Mouse (Mus musculus): Measurements from ENCODE around the gene Lrp8. TPM values are rescaled to one million over a fixed set of nuclear protein-coding genes. Genes with fewer than 3 reads are reported as not detected.
A peak's percentile ranks its signal among the peaks of the same experiment; 100 is the strongest.

The Lrp8 gene
- polyA plus RNA-seq, 1 experiment from 2014 or later, result 0.82 TPM

DNA sequence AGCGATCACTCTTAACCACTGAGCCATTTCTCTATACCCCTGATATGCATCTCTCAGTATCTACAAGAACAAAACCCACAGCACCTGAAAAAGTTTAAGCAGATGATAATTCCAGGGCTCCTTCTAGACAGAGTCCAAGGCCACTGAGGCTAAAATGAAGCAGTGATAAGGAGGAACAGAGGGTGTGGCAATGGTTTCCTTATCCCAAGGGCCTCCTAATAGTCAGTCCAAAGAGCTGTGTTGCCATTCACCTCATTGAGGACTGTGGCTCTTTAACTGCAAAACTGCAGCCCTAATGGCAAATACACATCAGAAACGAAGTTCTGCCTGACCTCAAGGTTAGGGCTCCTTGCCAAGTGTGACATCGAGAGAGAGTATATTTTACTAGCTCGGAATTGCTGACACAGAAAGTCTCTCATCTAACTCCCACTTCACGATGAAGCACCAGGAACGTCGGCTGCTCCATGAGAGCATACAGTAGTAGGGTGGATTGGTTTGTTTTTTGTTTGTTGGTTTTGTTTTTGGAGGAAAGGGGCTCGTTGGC is 119.2 kb downstream of the Lrp8 start:
- no peaks in the 10 kb centered on the region for H3K9me3 ChIP-seq (replicated peaks; ENCODE audit: low read length)
- peak overlapping the region; percentile 32; the same call in 1 of the 2 replicates for H3K9ac ChIP-seq (ENCODE audit: low read depth, low read length)
- no peak for ATAC-seq (replicated peaks; ENCODE audit: low FRiP score, low read depth)
- no peak for TF ChIP-seq CTCF (IDR thresholded peaks at IDR 0.05; ENCODE audit: low read depth)
- whole genome bisulfite sequencing, result 41% methylated on average over 8 of the region's 8 CpGs
- no peaks in the 10 kb centered on the region for H3K27me3 ChIP-seq (ENCODE audit: insufficient read depth, low read length)
- H3K4me1 ChIP-seq (replicated peaks; ENCODE audit: insufficient read depth, low read length), result peaks cover 19% of the 10 kb centered on the region
- peak; percentile 66 for DNase-seq (ENCODE audit: low spot score)
- H3K27ac ChIP-seq, result peak overlapping the region; percentile 86; the same call in 1 of the 2 replicates
- H3K4me3 ChIP-seq (replicated peaks; ENCODE audit: low read depth, low read length), result no peak overlapping the region
- peak overlapping the region; percentile 70; the same call in 1 of the 2 replicates for H3K4me2 ChIP-seq (ENCODE audit: low read length)
- H3K36me3 ChIP-seq (ENCODE audit: insufficient read depth, low read length), result no peaks in the 10 kb centered on the region

DNA sequence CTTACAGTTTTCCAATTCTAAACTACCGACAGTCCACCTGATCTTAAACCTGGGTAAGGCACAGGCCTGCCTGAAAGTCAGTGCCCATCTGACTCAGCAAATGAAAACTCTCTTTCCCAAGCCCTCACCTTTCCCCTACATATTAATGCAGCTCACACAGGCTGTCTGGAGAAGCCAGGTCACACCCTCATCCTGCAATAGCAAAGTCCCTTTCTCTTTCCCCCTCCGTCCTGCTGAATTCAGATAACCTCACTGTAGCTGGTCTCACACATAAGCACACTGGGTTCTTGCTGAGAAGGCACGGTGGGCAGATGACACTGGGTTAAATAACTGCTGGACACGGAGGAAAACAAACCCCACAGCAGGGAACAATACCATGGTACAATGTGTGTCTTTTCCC is 119.9 kb downstream of the Lrp8 start:
- Histone ChIP-seq H3K4me1 (replicated peaks; ENCODE audit: insufficient read depth, low read length) (peaks cover 19% of the 10 kb centered on the region), H3K27ac (peak overlapping the region; percentile 86; the same call in 1 of the 2 replicates), H3K4me2 (ENCODE audit: low read length) (peak overlapping the region; percentile 70), H3K4me3 (replicated peaks; ENCODE audit: low read depth, low read length) (no peak overlapping the region), H3K27me3 (ENCODE audit: insufficient read depth, low read length) (no peaks in the 10 kb centered on the region), H3K36me3 (ENCODE audit: insufficient read depth, low read length) (no peaks in the 10 kb centered on the region), H3K9ac (ENCODE audit: low read depth, low read length) (peak overlapping the region; percentile 78; the same call in 1 of the 2 replicates), H3K9me3 (replicated peaks; ENCODE audit: low read length) (no peaks in the 10 kb centered on the region)
- ATAC-seq (replicated peaks; ENCODE audit: low FRiP score, low read depth) (peak; percentile 64), DNase-seq (ENCODE audit: low spot score) (peak; percentile 45)
- 41% methylated on average over 4 of the region's 4 CpGs for WGBS
- no peak for TF ChIP-seq CTCF (IDR thresholded peaks at IDR 0.05; ENCODE audit: low read depth)

DNA sequence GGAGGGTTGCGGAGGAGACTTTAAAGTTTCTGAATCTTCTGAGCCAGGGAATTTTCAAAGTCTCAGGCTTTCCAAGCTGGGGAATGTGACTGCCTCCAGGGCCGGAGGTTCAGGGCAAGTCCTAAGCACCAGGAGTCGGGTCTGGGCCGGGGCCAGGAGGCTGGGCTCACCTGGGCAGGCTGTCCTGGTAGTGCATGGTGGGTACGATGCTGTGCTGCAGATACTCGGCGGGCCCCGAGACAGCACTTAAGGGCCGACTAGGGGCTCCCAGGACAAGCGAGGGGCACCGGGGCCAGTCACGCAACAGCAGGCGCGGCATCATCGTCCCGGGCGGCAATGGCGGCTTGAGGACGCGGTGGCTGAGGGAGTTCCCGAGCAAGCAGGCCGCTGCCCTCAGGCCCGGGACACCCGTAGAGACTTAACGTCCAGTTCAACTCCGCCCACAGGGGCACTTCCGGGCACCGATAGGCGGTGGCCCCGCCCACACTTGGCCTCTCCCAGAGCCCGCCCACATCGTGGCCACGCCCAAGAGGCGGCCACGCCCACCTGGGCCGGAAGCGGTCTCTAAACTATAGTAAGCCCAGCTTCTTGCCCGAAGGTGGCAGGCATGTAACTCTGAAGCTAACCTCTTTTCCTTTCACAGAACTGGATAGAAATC is 121.2 kb downstream of the Lrp8 start, which contains the start of gene Cpt2:
TSS of gene Cpt2 (minus strand) at position 466 of the 658 bp plus-strand sequence.
- Histone ChIP-seq H3K9ac (ENCODE audit: low read depth, low read length) (peak within 1 kb of the TSS; percentile 78), H3K27me3 (ENCODE audit: insufficient read depth, low read length) (no peaks in the 10 kb centered on the region), H3K4me1 (replicated peaks; ENCODE audit: insufficient read depth, low read length) (peaks cover 19% of the 10 kb centered on the region), H3K27ac (peak within 1 kb of the TSS; percentile 86), H3K4me3 (replicated peaks; ENCODE audit: low read depth, low read length) (peak within 1 kb of the TSS; percentile 69), H3K36me3 (ENCODE audit: insufficient read depth, low read length) (no peaks in the 10 kb centered on the region), H3K9me3 (replicated peaks; ENCODE audit: low read length) (no peaks in the 10 kb centered on the region), H3K4me2 (ENCODE audit: low read length) (peak within 1 kb of the TSS; percentile 70)
- peak; percentile 98 for DNase-seq (ENCODE audit: low spot score)
- peak; percentile 94 for ATAC-seq (replicated peaks; ENCODE audit: low FRiP score, low read depth)
- under 1% methylated on average over 38 of the region's 38 CpGs for WGBS
- peak; percentile 51 for TF ChIP-seq CTCF (IDR thresholded peaks at IDR 0.05; ENCODE audit: low read depth)

DNA sequence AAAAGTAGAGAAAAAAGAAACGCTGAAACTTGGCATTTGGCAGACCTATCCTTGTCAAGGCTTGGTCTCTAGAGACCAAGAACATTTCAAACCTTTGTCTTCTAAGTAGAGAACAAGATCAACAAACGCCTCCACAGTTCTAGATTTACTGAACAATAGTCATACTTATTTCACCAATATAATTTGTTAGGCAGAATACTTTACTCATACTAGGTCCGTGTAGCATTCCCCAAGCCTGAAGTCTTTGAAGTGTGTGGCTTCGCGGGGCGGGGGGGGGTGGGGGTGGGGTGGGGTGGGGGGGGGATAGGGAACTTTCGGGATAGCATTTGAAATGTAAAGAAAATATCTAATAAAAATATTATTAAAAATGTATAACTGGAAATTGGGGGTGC is 121.7 kb downstream of the Lrp8 start:
- Histone ChIP-seq H3K27me3 (ENCODE audit: insufficient read depth, low read length) (no peaks in the 10 kb centered on the region), H3K4me1 (replicated peaks; ENCODE audit: insufficient read depth, low read length) (peaks cover 19% of the 10 kb centered on the region), H3K9me3 (replicated peaks; ENCODE audit: low read length) (no peaks in the 10 kb centered on the region), H3K27ac (no peak overlapping the region), H3K9ac (ENCODE audit: low read depth, low read length) (no peak overlapping the region), H3K4me2 (ENCODE audit: low read length) (peak overlapping the region; percentile 70), H3K36me3 (ENCODE audit: insufficient read depth, low read length) (no peaks in the 10 kb centered on the region), H3K4me3 (replicated peaks; ENCODE audit: low read depth, low read length) (peak overlapping the region; percentile 69; the same call in 1 of the 2 replicates)
- no peak for DNase-seq (ENCODE audit: low spot score)
- 0 out of 2 replicates have a peak, but pooled peaks have one; percentile 4 for ATAC-seq (replicated peaks; ENCODE audit: low FRiP score, low read depth)
- 43% methylated on average over 7 of the region's 7 CpGs for WGBS
- no peak for TF ChIP-seq CTCF (IDR thresholded peaks at IDR 0.05; ENCODE audit: low read depth)

Other genes with a start within 250 kb of the Lrp8 start
- not detected in 2 replicates for gene Dmrtb1, start 118.0 kb upstream of the Lrp8 start, polyA plus RNA-seq (2015; fragmentation: Nextera tagmentation; extraction: Ambion mirVana)
- 199 and 226 TPM in 2 replicates for gene Magoh, start 77.5 kb downstream of the Lrp8 start, polyA plus RNA-seq (2015; fragmentation: Nextera tagmentation; extraction: Ambion mirVana)
- 124 and 129 TPM in 2 replicates for gene 0610037L13Rik, start 87.6 kb downstream of the Lrp8 start, polyA plus RNA-seq (2015; fragmentation: Nextera tagmentation; extraction: Ambion mirVana)
- gene Cpt2, start 121.3 kb downstream of the Lrp8 start, polyA plus RNA-seq (2015; fragmentation: Nextera tagmentation; extraction: Ambion mirVana), result 82.8 and 94.0 TPM in 2 replicates
- 0.05 TPM in 1 of 2 replicates, not detected in the other for gene Slc1a7, start 166.1 kb downstream of the Lrp8 start, polyA plus RNA-seq (2015; fragmentation: Nextera tagmentation; extraction: Ambion mirVana)